Mouse (Mus musculus): ENCODE measurements around the gene Dhrs1.

DNA sequence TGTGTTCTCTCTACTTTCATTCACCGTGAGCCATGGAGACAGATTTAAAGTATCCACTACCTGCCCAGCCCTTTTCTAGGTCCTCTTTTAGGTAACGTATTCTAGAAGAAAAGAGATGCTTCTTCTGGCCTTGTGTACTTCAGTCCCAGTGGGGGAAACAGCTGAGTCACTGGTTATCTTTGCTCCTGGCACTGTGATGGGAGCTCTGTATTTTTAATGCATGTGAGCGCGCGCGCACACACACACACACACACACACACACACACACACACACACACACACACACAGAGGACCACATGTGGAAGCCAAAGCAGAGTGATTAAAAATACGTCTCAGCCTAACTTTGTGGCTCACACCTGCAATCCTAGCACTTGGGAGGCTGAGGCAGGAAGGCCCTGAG, 22.1 kb downstream of the Dhrs1 start:
- TF ChIP-seq POLR2A (IDR thresholded peaks at IDR 0.05; ENCODE audit: control insufficient read depth, extremely low read depth, insufficient read depth, low read length, poor library complexity) (no peak), CTCF (IDR thresholded peaks at IDR 0.05; ENCODE audit: borderline replicate concordance, control insufficient read depth, extremely low read depth, insufficient read depth, low read length, poor library complexity) (no peak)
